8 mouse cellular contexts compared by ENCODE assay signal in genomic region chrX:101254740-101255139, GRCm38 (mm10). TPM values are rescaled to one million over a fixed set of nuclear protein-coding genes. Genes with fewer than 3 reads are reported as not detected.
DNase-seq lines count a peak whose midpoint lies in the region; ATAC-seq and TF ChIP-seq lines count a peak whose summit lies in the region.

No protein-coding gene starts in this region.

- H3K9me3 ChIP-seq in hindbrain, embryonic 16.5 days (ENCODE audit: control insufficient read depth, low read length), result no peaks in the 10 kb centered on the region

- ATAC-seq in hindbrain, embryonic 16.5 days, result peak; percentile 60
- peak; percentile 19 for ATAC-seq in megakaryocyte progenitor cell, adult 5-6 weeks (replicated peaks; ENCODE audit: poor library complexity)

- no peak for TF ChIP-seq CTCF in thymus, adult 2 months (IDR thresholded peaks at IDR 0.05; ENCODE audit: borderline replicate concordance, control insufficient read depth, extremely low read depth, insufficient read depth, low read length, poor library complexity)

- peak overlapping the region; percentile 67 for H3K4me3 ChIP-seq in thymus, adult 2 months (ENCODE audit: control insufficient read depth, insufficient read depth, low read length)
- H3K4me3 ChIP-seq in hindbrain, embryonic 16.5 days (ENCODE audit: low read length), result peak overlapping the region; percentile 53

- peak overlapping the region; percentile 69 for H3K4me2 ChIP-seq in hindbrain, embryonic 16.5 days (ENCODE audit: low read length)

- H3K27ac ChIP-seq in thymus, adult 2 months (ENCODE audit: control insufficient read depth, insufficient read depth, low read length), result peak overlapping the region; percentile 67
- no peak overlapping the region for H3K27ac ChIP-seq in hindbrain, embryonic 16.5 days (ENCODE audit: low read depth, low read length)

- TF ChIP-seq POLR2A in thymus, adult 2 months (IDR thresholded peaks at IDR 0.05; ENCODE audit: control insufficient read depth, extremely low read depth, insufficient read depth, low read length, poor library complexity), result no peak

- no peaks in the 10 kb centered on the region for H3K27me3 ChIP-seq in thymus, adult 2 months (ENCODE audit: control insufficient read depth, insufficient read depth, low read length)
- no peaks in the 10 kb centered on the region for H3K27me3 ChIP-seq in hindbrain, embryonic 16.5 days (replicated peaks; ENCODE audit: control insufficient read depth, insufficient read depth, low read length)

- H3K9ac ChIP-seq in hindbrain, embryonic 16.5 days (ENCODE audit: low read depth, low read length), result peak overlapping the region; percentile 62

- H3K4me1 ChIP-seq in thymus, adult 2 months (replicated peaks; ENCODE audit: control insufficient read depth, insufficient read depth, low read length), result peaks cover 16% of the 10 kb centered on the region
- H3K4me1 ChIP-seq in hindbrain, embryonic 16.5 days (ENCODE audit: control insufficient read depth, insufficient read depth, low read depth, low read length), result no peaks in the 10 kb centered on the region; the same call in 1 of the 2 replicates

- H3K36me3 ChIP-seq in thymus, adult 2 months (ENCODE audit: control insufficient read depth, insufficient read depth, low read length), result 0 out of 2 replicates have a peak, but pooled peaks cover 3% of the 10 kb centered on the region
- H3K36me3 ChIP-seq in hindbrain, embryonic 16.5 days (ENCODE audit: control insufficient read depth, insufficient read depth, low read length), result no peaks in the 10 kb centered on the region

- 0% methylated on average over 26 of the region's 26 CpGs for whole genome bisulfite sequencing in thymus, adult 2 months
- WGBS in hindbrain, embryonic 16.5 days, result 13% methylated on average over 25 of the region's 26 CpGs

- DNase-seq in cerebellum, adult 11-12 months, result peak; percentile 26
- DNase-seq in cerebellum, adult 9-10 months, result no peak
- no peak for DNase-seq in thymus, adult 2 months
- no peak for DNase-seq in thymus, postnatal 0 days (ENCODE audit: low spot score)
- DNase-seq in yolk sac, embryonic 10.5 days (ENCODE audit: low spot score), result no peak
- DNase-seq in thymus, postnatal 36 days, result no peak

RNA-seq across cellular contexts. Expression of gene Foxo4, which starts 0.4 kb away (rescaled TPM):
- polyA plus RNA-seq in thymus, adult 2 months (2012; rRNA removed), result 65.7 and 69.2 TPM in 2 replicates
- 2.9 and 4.2 TPM in 2 replicates for polyA plus RNA-seq in thymus, postnatal 0 days (2015; fragmentation: Nextera tagmentation; extraction: Ambion mirVana)
- polyA plus RNA-seq in hindbrain, embryonic 16.5 days (2015; fragmentation: Nextera tagmentation; extraction: Ambion mirVana), result 0.70 and 1.1 TPM in 2 replicates
- 5.8 and 6.0 TPM in 2 replicates for total RNA-seq in megakaryocyte progenitor cell, adult 5-6 weeks (2015)
- 16.3 and 17.1 TPM in 2 replicates for total RNA-seq in megakaryocyte progenitor cell, adult 5-6 weeks (2017)

RNA-seq across cellular contexts. Expression of gene Gm614, which starts 9.1 kb away (rescaled TPM):
- 1.3 and 2.0 TPM in 2 replicates for polyA plus RNA-seq in thymus, adult 2 months (2012; rRNA removed)
- 0.64 and 1.1 TPM in 2 replicates for polyA plus RNA-seq in thymus, postnatal 0 days (2015; fragmentation: Nextera tagmentation; extraction: Ambion mirVana)
- polyA plus RNA-seq in hindbrain, embryonic 16.5 days (2015; fragmentation: Nextera tagmentation; extraction: Ambion mirVana), result not detected in 2 replicates
- 1.0 TPM in 1 of 2 replicates, not detected in the other for total RNA-seq in megakaryocyte progenitor cell, adult 5-6 weeks (2015)
- 0.91 TPM in 1 of 2 replicates, not detected in the other for total RNA-seq in megakaryocyte progenitor cell, adult 5-6 weeks (2017)

RNA-seq across cellular contexts. Expression of gene Il2rg, which starts 13.3 kb away (rescaled TPM):
- polyA plus RNA-seq in thymus, adult 2 months (2012; rRNA removed), result 364 and 430 TPM in 2 replicates
- 334 and 367 TPM in 2 replicates for polyA plus RNA-seq in thymus, postnatal 0 days (2015; fragmentation: Nextera tagmentation; extraction: Ambion mirVana)
- polyA plus RNA-seq in hindbrain, embryonic 16.5 days (2015; fragmentation: Nextera tagmentation; extraction: Ambion mirVana), result 6.8 and 7.9 TPM in 2 replicates
- 33.6 and 40.5 TPM in 2 replicates for total RNA-seq in megakaryocyte progenitor cell, adult 5-6 weeks (2015)
- total RNA-seq in megakaryocyte progenitor cell, adult 5-6 weeks (2017), result 19.2 and 28.9 TPM in 2 replicates

RNA-seq across cellular contexts. Expression of gene Gm20489, which starts 14.1 kb away (rescaled TPM):
- not detected in 2 replicates for polyA plus RNA-seq in thymus, adult 2 months (2012; rRNA removed)
- not detected in 2 replicates for polyA plus RNA-seq in thymus, postnatal 0 days (2015; fragmentation: Nextera tagmentation; extraction: Ambion mirVana)
- polyA plus RNA-seq in hindbrain, embryonic 16.5 days (2015; fragmentation: Nextera tagmentation; extraction: Ambion mirVana), result not detected in 2 replicates
- total RNA-seq in megakaryocyte progenitor cell, adult 5-6 weeks (2015), result not detected in 2 replicates
- not detected in 2 replicates for total RNA-seq in megakaryocyte progenitor cell, adult 5-6 weeks (2017)

RNA-seq across cellular contexts. Expression of gene Med12, which starts 19.1 kb away (rescaled TPM):
- 363 and 395 TPM in 2 replicates for polyA plus RNA-seq in thymus, adult 2 months (2012; rRNA removed)
- polyA plus RNA-seq in thymus, postnatal 0 days (2015; fragmentation: Nextera tagmentation; extraction: Ambion mirVana), result 25.8 and 33.0 TPM in 2 replicates
- 17.6 and 25.2 TPM in 2 replicates for polyA plus RNA-seq in hindbrain, embryonic 16.5 days (2015; fragmentation: Nextera tagmentation; extraction: Ambion mirVana)
- total RNA-seq in megakaryocyte progenitor cell, adult 5-6 weeks (2015), result 54.0 and 64.0 TPM in 2 replicates
- 29.2 and 31.6 TPM in 2 replicates for total RNA-seq in megakaryocyte progenitor cell, adult 5-6 weeks (2017)

Comparison
In these comparisons a context has a peak if more than half of its experiments do, and no peak if none do; other contexts are left out.
1. RNA of gene Foxo4, which starts 0.4 kb away (polyA plus RNA-seq): 65.7 to 69.2 TPM in thymus, adult 2 months; 2.9 to 4.2 TPM in thymus, postnatal 0 days and 0.70 to 1.1 TPM in hindbrain, embryonic 16.5 days; every median in the first group is over 10 times any median in the second.
2. RNA of gene Il2rg, which starts 13.3 kb away (polyA plus RNA-seq): 364 to 430 TPM in thymus, adult 2 months and 334 to 367 TPM in thymus, postnatal 0 days; 6.8 to 7.9 TPM in hindbrain, embryonic 16.5 days; every median in the first group is over 10 times any median in the second.